Mouse (Mus musculus): ENCODE data around the gene Clcnkb.

DNA sequence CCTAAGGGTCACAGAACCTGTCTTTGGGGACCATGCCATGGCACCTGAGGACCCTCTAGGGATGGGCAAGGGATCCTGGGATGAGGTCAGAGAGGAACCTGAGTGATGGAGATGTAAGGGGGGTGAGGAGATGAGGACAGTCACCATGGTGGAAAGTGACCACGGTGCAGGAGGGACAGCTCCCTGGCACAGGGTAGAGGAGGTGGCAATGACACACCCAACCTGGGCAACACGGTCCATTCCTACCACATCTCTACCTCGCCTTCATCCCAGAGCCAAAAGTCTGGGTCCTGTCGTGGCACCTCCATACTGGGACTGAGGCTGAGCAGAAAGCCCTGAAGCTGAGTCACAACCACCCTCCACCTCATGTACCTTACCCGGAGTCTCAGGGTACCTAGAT, 7.0 kb upstream of the Clcnkb start:
- TF ChIP-seq CTCF (IDR thresholded peaks at IDR 0.05; ENCODE audit: borderline replicate concordance, extremely low read depth, insufficient read depth, insufficient read length) (no peak), POLR2A (IDR thresholded peaks at IDR 0.05; ENCODE audit: borderline replicate concordance, extremely low read depth, insufficient read depth, insufficient read length, poor library complexity, severe bottlenecking) (no peak)

Data from brain, embryonic 14.5 days (tissue).